Mouse (Mus musculus) lung, adult 2 months (tissue): ENCODE measurements around the gene Stim1.

ENCODE experiments used
- CTCF ChIP-seq: fragments of 200-500 bp; IDR thresholded peaks from 2 replicates; pipeline ENCODE4 v1.5.1; 2011; ENCODE audit warnings: mild to moderate bottlenecking, low read length, control low read depth; ENCODE audit not compliant: insufficient read depth
- POLR2A ChIP-seq: fragments of 200-500 bp; IDR thresholded peaks from 2 replicates; pipeline ENCODE4 v1.6.1; 2011; ENCODE audit warnings: low read depth, mild to moderate bottlenecking, control low read depth, low read length, borderline replicate concordance; ENCODE audit errors: extremely low read depth

DNA sequence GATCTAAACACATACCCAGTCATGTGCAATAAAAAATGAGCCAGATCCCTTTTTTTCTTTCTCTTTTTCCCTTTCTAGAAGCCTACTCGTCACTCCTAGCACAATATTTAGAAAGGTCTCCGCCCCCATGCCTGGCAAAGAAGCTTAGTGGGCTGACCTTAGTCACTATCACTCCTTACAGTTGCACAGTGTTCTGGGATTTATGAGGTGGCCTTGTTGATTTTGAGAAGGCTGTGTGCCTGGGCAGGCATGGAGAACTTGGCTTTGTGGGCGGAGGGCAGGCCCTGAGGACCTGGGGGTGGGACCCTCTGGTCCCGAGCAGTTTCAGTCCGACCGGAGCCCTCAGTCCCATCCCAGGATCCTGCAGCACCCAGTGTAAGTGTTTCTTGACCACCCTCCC lies 37.8 kb upstream of the Stim1 start:
- no peak for TF ChIP-seq CTCF
- TF ChIP-seq POLR2A, result no peak
